Mouse (Mus musculus) megakaryocyte-erythroid progenitor cell, adult 5-6 weeks (primary cell): ENCODE results near the gene Armh3. TPM values are rescaled to one million over a fixed set of nuclear protein-coding genes. Genes with fewer than 3 reads are reported as not detected.

Experiments used
- ATAC-seq: replicated peaks from 2 replicates; pipeline ENCODE4 v1.8.0; 2016; ENCODE audit warnings: mild to moderate bottlenecking, inconsistent platforms; ENCODE audit not compliant: severe bottlenecking, poor library complexity, low FRiP score, low TSS enrichment
- total RNA-seq, 2 experiments: library from RNA; stranded (forward) in 1 of 2; stranded (reverse) in 1 of 2; fragments of 200-1000, 215-1000 nt in 1 of 2; fragments of >200 nt in 1 of 2; fragmentation: Nextera tagmentation in 1 of 2; gene quantifications; 2 replicates each; pipeline ENCODE4 v1.2.3; 2014 to 2017

The Armh3 gene
- total RNA-seq, 2 experiments from 2014 or later, result 4.6 to 5.6 TPM

- ATAC-seq, result no peak
Measured at GRCm38 (mm10) chr19:45775486-45775885, 222.8 kb downstream of the Armh3 start.

- no peak for ATAC-seq
Measured at GRCm38 (mm10) chr19:45771501-45771900, 226.8 kb downstream of the Armh3 start.

Other genes starting within 250 kb of the Armh3 start
- 124 and 184 TPM in 2 replicates for gene Npm3, start 248.9 kb downstream of the Armh3 start, total RNA-seq (2014; fragmentation: Nextera tagmentation)
- 123 and 135 TPM in 2 replicates for gene Npm3, start 248.9 kb downstream of the Armh3 start, total RNA-seq (2017)
- gene Mgea5, start 214.7 kb downstream of the Armh3 start, total RNA-seq (2014; fragmentation: Nextera tagmentation), result 75.0 and 86.3 TPM in 2 replicates
- 117 and 134 TPM in 2 replicates for gene Mgea5, start 214.7 kb downstream of the Armh3 start, total RNA-seq (2017)
- gene Kcnip2, start 182.4 kb downstream of the Armh3 start, total RNA-seq (2014; fragmentation: Nextera tagmentation), result 0.52 TPM in 1 of 2 replicates, not detected in the other
- gene Kcnip2, start 182.4 kb downstream of the Armh3 start, total RNA-seq (2017), result 0.34 and 3.6 TPM in 2 replicates
- gene Hps6, start 5.0 kb upstream of the Armh3 start, total RNA-seq (2014; fragmentation: Nextera tagmentation), result 0.55 and 2.1 TPM in 2 replicates
- gene Hps6, start 5.0 kb upstream of the Armh3 start, total RNA-seq (2017), result 2.0 and 3.8 TPM in 2 replicates
- 139 and 168 TPM in 2 replicates for gene Pprc1, start 46.4 kb upstream of the Armh3 start, total RNA-seq (2014; fragmentation: Nextera tagmentation)
- 21.3 and 28.9 TPM in 2 replicates for gene Pprc1, start 46.4 kb upstream of the Armh3 start, total RNA-seq (2017)
- 370 and 401 TPM in 2 replicates for gene Ldb1, start 46.7 kb upstream of the Armh3 start, total RNA-seq (2014; fragmentation: Nextera tagmentation)
- gene Ldb1, start 46.7 kb upstream of the Armh3 start, total RNA-seq (2017), result 268 and 296 TPM in 2 replicates
- gene Nolc1, start 77.4 kb upstream of the Armh3 start, total RNA-seq (2014; fragmentation: Nextera tagmentation), result 170 and 201 TPM in 2 replicates
- 271 and 318 TPM in 2 replicates for gene Nolc1, start 77.4 kb upstream of the Armh3 start, total RNA-seq (2017)
- not detected in 2 replicates for gene Elovl3, start 133.4 kb upstream of the Armh3 start, total RNA-seq (2014; fragmentation: Nextera tagmentation)
- not detected in 2 replicates for gene Elovl3, start 133.4 kb upstream of the Armh3 start, total RNA-seq (2017)
- gene Pitx3, start 149.8 kb upstream of the Armh3 start, total RNA-seq (2014; fragmentation: Nextera tagmentation), result not detected in 2 replicates
- gene Pitx3, start 149.8 kb upstream of the Armh3 start, total RNA-seq (2017), result not detected in 2 replicates
- gene Gbf1, start 154.0 kb upstream of the Armh3 start, total RNA-seq (2014; fragmentation: Nextera tagmentation), result 48.7 and 56.7 TPM in 2 replicates
- 23.4 and 38.9 TPM in 2 replicates for gene Gbf1, start 154.0 kb upstream of the Armh3 start, total RNA-seq (2017)